Mouse (Mus musculus): ENCODE measurements around the gene 4933407L21Rik. TPM values are rescaled to one million over a fixed set of nuclear protein-coding genes. Genes with fewer than 3 reads are reported as not detected.
A peak's percentile ranks its signal among the peaks of the same experiment; 100 is the strongest.
"Not testable (repeated sequence)": the region's sequence is repeated elsewhere in the genome, so short reads cannot be mapped to it uniquely, and the experiment has no call there.

4933407L21Rik gene
- total and polyA plus RNA-seq, 2 experiments from 2014 or later = 8.6 to 9.8 TPM

DNA sequence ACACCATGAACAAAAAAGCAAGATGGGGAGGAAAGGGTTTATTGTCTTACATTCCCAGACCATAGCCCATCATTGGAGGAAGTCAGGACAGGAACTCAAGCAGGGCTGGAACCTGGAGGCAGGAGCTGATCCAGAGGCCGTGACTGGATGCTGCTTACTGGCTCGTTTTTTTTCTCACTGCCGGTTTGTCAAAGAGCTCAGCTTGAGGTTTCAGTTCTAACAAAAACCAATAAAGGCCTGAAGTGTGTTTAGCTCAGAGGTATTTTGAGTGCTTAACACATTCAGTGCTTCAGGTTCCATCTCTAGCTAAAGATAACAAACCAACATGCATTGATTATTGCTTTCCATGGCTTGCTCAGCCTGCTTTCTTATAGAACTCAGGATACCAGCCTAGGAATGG lies 44.1 kb downstream of the 4933407L21Rik start:
- 56% methylated on average over 3 of the region's 3 CpGs for WGBS
- Histone ChIP-seq H3K27me3 (ENCODE audit: insufficient read depth, low read length) (no peaks in the 10 kb centered on the region), H3K4me3 (ENCODE audit: low read depth, low read length) (no peak overlapping the region), H3K4me2 (ENCODE audit: low read depth) (no peak overlapping the region), H3K9ac (no peak overlapping the region), H3K27ac (ENCODE audit: low read depth, low read length) (no peak overlapping the region), H3K4me1 (ENCODE audit: insufficient read depth) (no peaks in the 10 kb centered on the region), H3K9me3 (ENCODE audit: low read length) (no peaks in the 10 kb centered on the region), H3K36me3 (ENCODE audit: insufficient read depth) (no peaks in the 10 kb centered on the region)
- ATAC-seq (no peak), DNase-seq (no peak)
- TF ChIP-seq CTCF (IDR thresholded peaks at IDR 0.05; ENCODE audit: low read depth) = no peak

DNA sequence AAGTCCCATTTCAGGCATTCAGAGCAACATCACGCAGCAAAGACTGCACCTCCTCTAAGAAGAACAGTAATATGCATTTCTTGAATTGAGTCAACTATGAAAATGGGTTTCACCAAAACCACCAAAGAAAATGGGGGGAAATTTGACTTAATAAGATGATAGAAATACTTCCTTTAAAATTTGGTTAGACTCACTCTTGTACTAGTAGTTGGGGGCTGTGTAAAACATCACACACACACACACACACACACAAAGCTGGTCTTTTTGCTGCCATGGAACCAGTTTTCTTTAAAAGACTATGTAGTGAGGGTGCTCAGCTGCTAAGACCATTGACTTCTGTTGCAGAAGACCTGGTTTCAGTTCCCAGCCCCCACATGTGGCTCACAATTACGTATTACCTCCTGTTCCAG lies 45.2 kb downstream of the 4933407L21Rik start:
- Histone ChIP-seq H3K4me2 (ENCODE audit: low read depth) (no peak overlapping the region), H3K27me3 (ENCODE audit: insufficient read depth, low read length) (no peaks in the 10 kb centered on the region), H3K27ac (ENCODE audit: low read depth, low read length) (no peak overlapping the region), H3K9me3 (ENCODE audit: low read length) (no peaks in the 10 kb centered on the region), H3K4me3 (ENCODE audit: low read depth, low read length) (no peak overlapping the region), H3K36me3 (ENCODE audit: insufficient read depth) (no peaks in the 10 kb centered on the region), H3K4me1 (ENCODE audit: insufficient read depth) (no peaks in the 10 kb centered on the region), H3K9ac (no peak overlapping the region)
- DNase-seq (no peak), ATAC-seq (no peak)
- WGBS = 84% methylated on average over 2 of the region's 2 CpGs
- TF ChIP-seq CTCF (IDR thresholded peaks at IDR 0.05; ENCODE audit: low read depth) = no peak

GRCm38 (mm10) chr1:85977709-85978108 lies 49.4 kb downstream of the 4933407L21Rik start:
- no peaks in the 10 kb centered on the region for H3K36me3 ChIP-seq (ENCODE audit: insufficient read depth)
- H3K9ac ChIP-seq = no peak overlapping the region
- no peak for TF ChIP-seq CTCF (IDR thresholded peaks at IDR 0.05; ENCODE audit: low read depth)
- H3K4me3 ChIP-seq (ENCODE audit: low read depth, low read length) = no peak overlapping the region
- no peaks in the 10 kb centered on the region for H3K4me1 ChIP-seq (ENCODE audit: insufficient read depth)
- DNase-seq (no peak), ATAC-seq (no peak)
- no peak overlapping the region for H3K27ac ChIP-seq (ENCODE audit: low read depth, low read length)
- 85% methylated on average over 3 of the region's 3 CpGs for WGBS
- H3K4me2 ChIP-seq (ENCODE audit: low read depth) = no peak overlapping the region
- H3K9me3 ChIP-seq (ENCODE audit: low read length) = no peaks in the 10 kb centered on the region
- H3K27me3 ChIP-seq (ENCODE audit: insufficient read depth, low read length) = no peaks in the 10 kb centered on the region

GRCm38 (mm10) chr1:85981738-85982357 lies 53.6 kb downstream of the 4933407L21Rik start:
- no peaks in the 10 kb centered on the region for H3K36me3 ChIP-seq (ENCODE audit: insufficient read depth)
- H3K9me3 ChIP-seq (ENCODE audit: low read length) = no peaks in the 10 kb centered on the region
- H3K9ac ChIP-seq = no peak overlapping the region
- ATAC-seq = no peak
- peak; percentile 5 for DNase-seq
- H3K27me3 ChIP-seq (ENCODE audit: insufficient read depth, low read length) = no peaks in the 10 kb centered on the region
- no peak overlapping the region for H3K4me2 ChIP-seq (ENCODE audit: low read depth)
- TF ChIP-seq CTCF (IDR thresholded peaks at IDR 0.05; ENCODE audit: low read depth) = no peak
- H3K27ac ChIP-seq (ENCODE audit: low read depth, low read length) = no peak overlapping the region
- no peaks in the 10 kb centered on the region for H3K4me1 ChIP-seq (ENCODE audit: insufficient read depth)
- WGBS = 53% methylated on average over 7 of the region's 7 CpGs
- H3K4me3 ChIP-seq (ENCODE audit: low read depth, low read length) = no peak overlapping the region

GRCm38 (mm10) chr1:85985784-85986183 lies 57.5 kb downstream of the 4933407L21Rik start:
- ATAC-seq = no peak
- Histone ChIP-seq H3K27me3 (ENCODE audit: insufficient read depth, low read length) (no peaks in the 10 kb centered on the region), H3K9me3 (ENCODE audit: low read length) (no peaks in the 10 kb centered on the region), H3K4me2 (ENCODE audit: low read depth) (no peak overlapping the region), H3K4me1 (ENCODE audit: insufficient read depth) (no peaks in the 10 kb centered on the region), H3K9ac (no peak overlapping the region), H3K36me3 (ENCODE audit: insufficient read depth) (no peaks in the 10 kb centered on the region), H3K27ac (ENCODE audit: low read depth, low read length) (no peak overlapping the region), H3K4me3 (ENCODE audit: low read depth, low read length) (no peak overlapping the region)
- 93% methylated on average over 3 of the region's 3 CpGs for WGBS
- no peak for DNase-seq
- TF ChIP-seq CTCF (IDR thresholded peaks at IDR 0.05; ENCODE audit: low read depth) = no peak

GRCm38 (mm10) chr1:85988351-85988750 lies 60.1 kb downstream of the 4933407L21Rik start:
- H3K4me3 ChIP-seq (ENCODE audit: low read depth, low read length) = no peak overlapping the region
- ATAC-seq (no peak), DNase-seq (no peak)
- no peaks in the 10 kb centered on the region for H3K27me3 ChIP-seq (ENCODE audit: insufficient read depth, low read length)
- no peak overlapping the region for H3K4me2 ChIP-seq (ENCODE audit: low read depth)
- no peaks in the 10 kb centered on the region for H3K9me3 ChIP-seq (ENCODE audit: low read length)
- no peaks in the 10 kb centered on the region for H3K36me3 ChIP-seq (ENCODE audit: insufficient read depth)
- no peak for TF ChIP-seq CTCF (IDR thresholded peaks at IDR 0.05; ENCODE audit: low read depth)
- 79% methylated on average over 4 of the region's 4 CpGs for WGBS
- no peaks in the 10 kb centered on the region for H3K4me1 ChIP-seq (ENCODE audit: insufficient read depth)
- H3K27ac ChIP-seq (ENCODE audit: low read depth, low read length) = no peak overlapping the region
- H3K9ac ChIP-seq = no peak overlapping the region

DNA sequence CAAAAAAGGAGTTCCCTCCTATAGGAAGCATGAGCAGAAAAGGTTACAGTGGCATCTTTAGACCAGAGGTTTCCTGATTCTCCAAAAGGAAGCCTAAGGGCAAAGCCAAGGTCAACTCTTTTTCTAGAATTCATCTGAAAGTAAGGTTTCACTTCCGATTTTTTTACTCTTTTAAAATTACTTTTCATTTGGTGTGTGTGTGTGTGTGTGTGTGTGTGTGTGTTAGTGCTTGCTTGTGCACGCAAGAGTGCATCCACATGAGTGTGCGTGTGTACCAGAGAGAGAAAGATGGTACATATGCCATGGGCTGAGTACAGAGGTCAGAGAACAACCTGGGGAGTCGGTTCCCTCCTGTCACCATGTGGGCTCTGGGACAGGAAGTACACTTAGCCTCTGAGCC lies 60.6 kb downstream of the 4933407L21Rik start:
- DNase-seq; H3K4me1 ChIP-seq (ENCODE audit: insufficient read depth); H3K9me3 ChIP-seq (ENCODE audit: low read length); H3K36me3 ChIP-seq (ENCODE audit: insufficient read depth); H3K4me3 ChIP-seq (ENCODE audit: low read depth, low read length); H3K4me2 ChIP-seq (ENCODE audit: low read depth); ATAC-seq; H3K9ac ChIP-seq; H3K27ac ChIP-seq (ENCODE audit: low read depth, low read length); H3K27me3 ChIP-seq (ENCODE audit: insufficient read depth, low read length): not testable (repeated sequence)
- WGBS = 89% methylated on average over 4 of the region's 4 CpGs

Other genes starting within 250 kb of the 4933407L21Rik start
- gene A630001G21Rik, start 149.8 kb upstream of the 4933407L21Rik start, total RNA-seq (2014; rRNA removed) = 0.46 and 2.0 TPM in 2 replicates
- 0.19 and 0.25 TPM in 2 replicates for gene A630001G21Rik, start 149.8 kb upstream of the 4933407L21Rik start, polyA plus RNA-seq (2015; fragmentation: Nextera tagmentation; extraction: Ambion mirVana)
- 191 and 216 TPM in 2 replicates for gene Cab39, start 135.0 kb upstream of the 4933407L21Rik start, total RNA-seq (2014; rRNA removed)
- gene Cab39, start 135.0 kb upstream of the 4933407L21Rik start, polyA plus RNA-seq (2015; fragmentation: Nextera tagmentation; extraction: Ambion mirVana) = 41.1 and 46.1 TPM in 2 replicates
- 244 and 280 TPM in 2 replicates for gene Itm2c, start 34.2 kb upstream of the 4933407L21Rik start, total RNA-seq (2014; rRNA removed)
- 244 and 246 TPM in 2 replicates for gene Itm2c, start 34.2 kb upstream of the 4933407L21Rik start, polyA plus RNA-seq (2015; fragmentation: Nextera tagmentation; extraction: Ambion mirVana)
- 0.05 and 0.08 TPM in 2 replicates for gene Gpr55, start 32.5 kb downstream of the 4933407L21Rik start, total RNA-seq (2014; rRNA removed)
- 0.08 and 0.12 TPM in 2 replicates for gene Gpr55, start 32.5 kb downstream of the 4933407L21Rik start, polyA plus RNA-seq (2015; fragmentation: Nextera tagmentation; extraction: Ambion mirVana)
- 0.54 TPM in 1 of 2 replicates, not detected in the other for gene Spata3, start 88.3 kb downstream of the 4933407L21Rik start, total RNA-seq (2014; rRNA removed)
- 0.92 and 0.94 TPM in 2 replicates for gene Spata3, start 88.3 kb downstream of the 4933407L21Rik start, polyA plus RNA-seq (2015; fragmentation: Nextera tagmentation; extraction: Ambion mirVana)
- 22.6 and 30.5 TPM in 2 replicates for gene 2810459M11Rik, start 117.4 kb downstream of the 4933407L21Rik start, total RNA-seq (2014; rRNA removed)
- 9.3 and 13.6 TPM in 2 replicates for gene 2810459M11Rik, start 117.4 kb downstream of the 4933407L21Rik start, polyA plus RNA-seq (2015; fragmentation: Nextera tagmentation; extraction: Ambion mirVana)
- gene Psmd1, start 135.9 kb downstream of the 4933407L21Rik start, total RNA-seq (2014; rRNA removed) = 106 and 133 TPM in 2 replicates
- gene Psmd1, start 135.9 kb downstream of the 4933407L21Rik start, polyA plus RNA-seq (2015; fragmentation: Nextera tagmentation; extraction: Ambion mirVana) = 164 and 184 TPM in 2 replicates
- gene Htr2b, start 183.5 kb downstream of the 4933407L21Rik start, total RNA-seq (2014; rRNA removed) = 0.08 TPM in 1 of 2 replicates, not detected in the other
- gene Htr2b, start 183.5 kb downstream of the 4933407L21Rik start, polyA plus RNA-seq (2015; fragmentation: Nextera tagmentation; extraction: Ambion mirVana) = 0.22 TPM in 1 of 2 replicates, not detected in the other
- gene Gm21972, start 205.2 kb downstream of the 4933407L21Rik start, total RNA-seq (2014; rRNA removed) = 1.5 and 1.8 TPM in 2 replicates
- gene Gm21972, start 205.2 kb downstream of the 4933407L21Rik start, polyA plus RNA-seq (2015; fragmentation: Nextera tagmentation; extraction: Ambion mirVana) = 0.52 and 0.54 TPM in 2 replicates
- gene Armc9, start 226.3 kb downstream of the 4933407L21Rik start, total RNA-seq (2014; rRNA removed) = 25.9 and 29.1 TPM in 2 replicates
- gene Armc9, start 226.3 kb downstream of the 4933407L21Rik start, polyA plus RNA-seq (2015; fragmentation: Nextera tagmentation; extraction: Ambion mirVana) = 30.8 and 35.2 TPM in 2 replicates